Mouse (Mus musculus): Measurements from ENCODE around the gene Kif1b.
"Not testable (repeated sequence)": the region's sequence is repeated elsewhere in the genome, so short reads cannot be mapped to it uniquely, and the experiment has no call there.

Gene Kif1b

GRCm38 (mm10) chr4:149228682-149229081, 78.8 kb downstream of the Kif1b start:
- ATAC-seq (ENCODE audit: insufficient number of reproducible peaks, low FRiP score, low TSS enrichment) = not testable (repeated sequence)

GRCm38 (mm10) chr4:149228256-149228655, 79.2 kb downstream of the Kif1b start:
- no peak for ATAC-seq (ENCODE audit: insufficient number of reproducible peaks, low FRiP score, low TSS enrichment)

GRCm38 (mm10) chr4:149226311-149226710, 81.2 kb downstream of the Kif1b start:
- no peak for ATAC-seq (ENCODE audit: insufficient number of reproducible peaks, low FRiP score, low TSS enrichment)

- no peak for ATAC-seq (ENCODE audit: insufficient number of reproducible peaks, low FRiP score, low TSS enrichment)
These were observed 84.0 kb downstream of the Kif1b start for GRCm38 (mm10) chr4:149223453-149223852.

GRCm38 (mm10) chr4:149220481-149220880, 87.0 kb downstream of the Kif1b start:
- ATAC-seq (ENCODE audit: insufficient number of reproducible peaks, low FRiP score, low TSS enrichment) = no peak

- ATAC-seq (ENCODE audit: insufficient number of reproducible peaks, low FRiP score, low TSS enrichment) = 0 out of 2 replicates have a peak, but pooled peaks have one; percentile 40
These were observed 87.4 kb downstream of the Kif1b start for GRCm38 (mm10) chr4:149220042-149220473.

GRCm38 (mm10) chr4:149219401-149220041, 88.0 kb downstream of the Kif1b start:
- no peak for ATAC-seq (ENCODE audit: insufficient number of reproducible peaks, low FRiP score, low TSS enrichment)

GRCm38 (mm10) chr4:149218476-149218875, 89.0 kb downstream of the Kif1b start:
- ATAC-seq (ENCODE audit: insufficient number of reproducible peaks, low FRiP score, low TSS enrichment) = no peak

GRCm38 (mm10) chr4:149215982-149216381, 91.5 kb downstream of the Kif1b start:
- ATAC-seq (ENCODE audit: insufficient number of reproducible peaks, low FRiP score, low TSS enrichment) = no peak

GRCm38 (mm10) chr4:149215397-149215796, 92.1 kb downstream of the Kif1b start:
- ATAC-seq (ENCODE audit: insufficient number of reproducible peaks, low FRiP score, low TSS enrichment) = no peak

- ATAC-seq (ENCODE audit: insufficient number of reproducible peaks, low FRiP score, low TSS enrichment) = not testable (repeated sequence)
These were observed 93.0 kb downstream of the Kif1b start for GRCm38 (mm10) chr4:149214468-149214867.

- ATAC-seq (ENCODE audit: insufficient number of reproducible peaks, low FRiP score, low TSS enrichment) = no peak
These were observed 94.0 kb downstream of the Kif1b start for GRCm38 (mm10) chr4:149213466-149213865.

GRCm38 (mm10) chr4:149211441-149211840, 96.1 kb downstream of the Kif1b start:
- ATAC-seq (ENCODE audit: insufficient number of reproducible peaks, low FRiP score, low TSS enrichment) = not testable (repeated sequence)

- ATAC-seq (ENCODE audit: insufficient number of reproducible peaks, low FRiP score, low TSS enrichment) = no peak
These were observed 105.0 kb downstream of the Kif1b start for GRCm38 (mm10) chr4:149202467-149202866.

- ATAC-seq (ENCODE audit: insufficient number of reproducible peaks, low FRiP score, low TSS enrichment) = no peak
These were observed 106.4 kb downstream of the Kif1b start for GRCm38 (mm10) chr4:149201110-149201509.

- ATAC-seq (ENCODE audit: insufficient number of reproducible peaks, low FRiP score, low TSS enrichment) = no peak
These were observed 110.3 kb downstream of the Kif1b start for GRCm38 (mm10) chr4:149197180-149197579.

- no peak for ATAC-seq (ENCODE audit: insufficient number of reproducible peaks, low FRiP score, low TSS enrichment)
These were observed 116.4 kb downstream of the Kif1b start for GRCm38 (mm10) chr4:149191103-149191502.

GRCm38 (mm10) chr4:149188563-149188962, 118.9 kb downstream of the Kif1b start:
- ATAC-seq (ENCODE audit: insufficient number of reproducible peaks, low FRiP score, low TSS enrichment) = no peak

- no peak for ATAC-seq (ENCODE audit: insufficient number of reproducible peaks, low FRiP score, low TSS enrichment)
These were observed 124.7 kb downstream of the Kif1b start for GRCm38 (mm10) chr4:149182755-149183154.

- no peak for ATAC-seq (ENCODE audit: insufficient number of reproducible peaks, low FRiP score, low TSS enrichment)
These were observed 125.3 kb downstream of the Kif1b start for GRCm38 (mm10) chr4:149182192-149182591.

GRCm38 (mm10) chr4:149179573-149179972, 127.9 kb downstream of the Kif1b start:
- no peak for ATAC-seq (ENCODE audit: insufficient number of reproducible peaks, low FRiP score, low TSS enrichment)

GRCm38 (mm10) chr4:149179160-149179559, 128.3 kb downstream of the Kif1b start:
- no peak for ATAC-seq (ENCODE audit: insufficient number of reproducible peaks, low FRiP score, low TSS enrichment)
